Mouse (Mus musculus): ENCODE data around the gene Ralgps1.

DNA sequence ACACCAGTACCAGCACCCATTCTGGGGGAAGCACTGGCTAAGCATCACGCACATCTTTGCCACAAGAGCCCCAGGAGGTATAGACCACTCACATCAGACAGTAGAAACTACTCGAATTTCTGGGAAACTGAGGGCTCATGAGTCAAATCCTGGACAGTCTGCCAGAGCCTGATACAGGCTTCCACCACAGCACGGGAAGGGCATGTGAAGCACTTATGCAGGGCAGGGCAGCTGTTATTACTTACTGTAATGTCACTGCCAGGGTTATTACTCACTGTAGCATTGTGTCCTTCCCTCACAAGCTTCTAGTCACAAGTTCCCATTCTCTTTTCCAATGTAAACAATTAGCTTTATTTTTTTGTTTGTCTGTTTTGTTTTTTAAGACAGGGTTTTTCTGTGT, 27.9 kb downstream of the Ralgps1 start:
- TF ChIP-seq CTCF (IDR thresholded peaks at IDR 0.05; ENCODE audit: insufficient read depth, low read depth, low read length) (no peak), POLR2A (IDR thresholded peaks at IDR 0.05; ENCODE audit: insufficient read depth, low read depth, low read length) (no peak)
